Mouse (Mus musculus) cerebral cortex, adult 2 months (tissue): ENCODE results near the gene Tnfaip2.

ENCODE experiments used
- WGBS: fragments of 180-500 bp; shearing (Covaris S2); methylation state at CpG from one replicate; pipeline ENCODE4 v1.1.7; 2018; 5-methylcytosine and 5-hydroxymethylcytosine counted together

Tnfaip2 gene

GRCm38 (mm10) chr12:111474893-111475643 lies 32.8 kb downstream of the Tnfaip2 start:
- 48% methylated on average over 8 of the region's 8 CpGs for WGBS

GRCm38 (mm10) chr12:111478924-111479323 lies 36.7 kb downstream of the Tnfaip2 start:
- 72% methylated on average over 5 of the region's 5 CpGs for WGBS

- WGBS: 86% methylated on average over 2 of the region's 2 CpGs
Observed at GRCm38 (mm10) chr12:111479917-111480316, 37.6 kb downstream of the Tnfaip2 start.

- 3% methylated on average over 63 of the region's 63 CpGs for WGBS
Observed at GRCm38 (mm10) chr12:111485046-111485651, 42.9 kb downstream of the Tnfaip2 start.

- 2% methylated on average over 50 of the region's 58 CpGs for WGBS
Observed at GRCm38 (mm10) chr12:111485652-111486306, 43.5 kb downstream of the Tnfaip2 start, which contains the start of gene Gm266. Gene Gm266 (minus strand): TSS chr12:111485823.

- WGBS: 27% methylated on average over 12 of the region's 12 CpGs
Observed at GRCm38 (mm10) chr12:111486455-111486854, 44.2 kb downstream of the Tnfaip2 start.

GRCm38 (mm10) chr12:111489261-111489865 lies 47.1 kb downstream of the Tnfaip2 start:
- WGBS: 85% methylated on average over 11 of the region's 11 CpGs

- WGBS: 74% methylated on average over 4 of the region's 4 CpGs
Observed at GRCm38 (mm10) chr12:111494931-111495330, 52.7 kb downstream of the Tnfaip2 start.

- 56% methylated on average over 2 of the region's 2 CpGs for WGBS
Observed at GRCm38 (mm10) chr12:111497076-111497475, 54.8 kb downstream of the Tnfaip2 start.

GRCm38 (mm10) chr12:111499617-111500016 lies 57.3 kb downstream of the Tnfaip2 start:
- WGBS: 70% methylated on average over 5 of the region's 5 CpGs

GRCm38 (mm10) chr12:111500725-111501124 lies 58.5 kb downstream of the Tnfaip2 start:
- WGBS: 43% methylated on average over 5 of the region's 5 CpGs

- WGBS: 65% methylated on average over 12 of the region's 12 CpGs
Observed at GRCm38 (mm10) chr12:111503063-111503567, 60.8 kb downstream of the Tnfaip2 start.

- 61% methylated on average over 5 of the region's 5 CpGs for WGBS
Observed at GRCm38 (mm10) chr12:111503571-111503970, 61.3 kb downstream of the Tnfaip2 start.
